Mouse (Mus musculus): ENCODE data around the gene Tars2.
A peak's percentile ranks its signal among the peaks of the same experiment; 100 is the strongest.
"Not testable (repeated sequence)": the region's sequence is repeated elsewhere in the genome, so short reads cannot be mapped to it uniquely, and the experiment has no call there.

Tars2 gene

GRCm38 (mm10) chr3:95695796-95696195, 64.2 kb downstream of the Tars2 start:
- DNase-seq (ENCODE audit: low read depth, low spot score): peak; percentile 74

DNA sequence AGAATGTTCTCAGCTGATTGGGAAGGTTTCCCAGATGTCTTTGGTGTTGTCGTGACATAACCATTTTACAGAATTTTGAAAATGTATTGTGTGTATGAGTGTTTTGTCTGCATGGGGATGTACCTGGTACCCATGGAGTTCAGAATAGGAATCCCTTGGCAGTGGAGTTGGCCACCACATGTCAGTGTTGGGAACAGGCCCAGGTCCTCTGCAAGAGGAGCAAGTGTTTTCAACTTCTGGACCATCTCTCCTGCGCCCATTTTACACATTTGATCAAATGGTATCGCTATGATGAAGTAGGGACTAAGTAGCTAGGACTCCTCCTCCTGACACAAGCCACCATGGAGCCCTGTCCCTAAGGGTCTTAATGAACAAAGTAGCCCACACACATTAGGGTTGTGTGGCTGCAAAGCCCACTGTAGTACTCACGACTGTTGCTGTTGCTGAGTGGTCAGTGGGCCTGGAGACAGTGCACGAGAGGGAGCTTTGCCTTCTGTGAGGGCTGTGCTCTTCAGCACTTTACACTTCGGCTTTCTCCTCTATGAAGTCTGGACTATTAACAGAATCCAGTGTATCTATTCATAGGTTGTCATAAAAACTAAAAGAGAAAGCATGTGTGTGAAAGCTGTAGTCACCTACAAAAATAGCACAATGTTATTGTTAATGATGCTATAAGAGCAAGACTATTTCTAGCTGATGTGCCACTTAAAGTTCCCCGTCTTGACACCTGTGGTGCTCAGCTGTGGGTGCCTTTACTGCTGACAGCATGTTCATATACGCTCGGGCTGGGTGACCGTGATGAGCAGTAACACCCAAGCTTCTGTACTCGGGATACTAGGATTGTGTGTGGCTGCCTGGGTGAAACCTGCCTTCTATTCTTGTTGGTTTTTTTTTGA, 65.0 kb downstream of the Tars2 start:
- no peak for DNase-seq (ENCODE audit: low read depth, low spot score)

GRCm38 (mm10) chr3:95693821-95694807, 65.9 kb downstream of the Tars2 start:
- DNase-seq (ENCODE audit: low read depth, low spot score): peak; percentile 47

DNA sequence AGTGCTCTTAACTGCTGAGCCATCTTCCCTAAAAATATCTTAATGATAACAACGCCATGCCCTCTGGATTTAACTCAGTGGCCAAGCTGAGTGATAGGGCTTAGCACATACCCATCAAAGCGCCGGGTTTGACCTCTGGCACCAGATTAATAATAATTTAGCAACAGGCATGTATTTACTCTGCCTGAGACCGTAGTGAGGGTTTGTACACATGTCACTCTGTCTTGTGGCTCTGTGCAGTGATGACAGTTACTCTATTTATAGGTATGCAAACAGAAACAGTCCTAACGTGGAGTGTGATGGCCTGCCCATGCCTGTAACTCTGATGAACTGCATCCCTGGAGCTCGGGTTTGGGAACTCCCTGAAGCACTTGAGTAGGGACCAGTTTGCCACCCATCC, 67.3 kb downstream of the Tars2 start:
- no peak for DNase-seq (ENCODE audit: low read depth, low spot score)

DNA sequence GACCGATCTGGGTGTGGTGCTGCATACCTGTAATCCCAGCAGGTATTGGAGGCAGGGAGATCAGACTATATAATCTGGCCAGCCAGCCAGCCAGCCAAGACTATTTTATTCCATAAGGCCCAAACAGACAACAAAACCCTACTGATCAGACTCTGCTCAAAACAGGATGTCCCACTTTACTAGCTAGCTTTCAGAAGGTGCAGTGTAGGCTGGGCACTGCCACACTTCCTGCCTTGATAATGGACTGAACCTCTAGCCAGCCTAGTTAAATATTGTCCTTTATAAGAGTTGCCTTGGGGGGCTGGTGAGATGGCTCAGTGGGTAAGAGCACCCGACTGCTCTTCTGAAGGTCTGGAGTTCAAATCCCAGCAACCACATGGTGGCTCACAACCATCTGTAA, 69.5 kb downstream of the Tars2 start:
- not testable (repeated sequence) for DNase-seq (ENCODE audit: low read depth, low spot score)
